Mouse (Mus musculus): ENCODE results near the gene Tsc22d1. TPM values are rescaled to one million over a fixed set of nuclear protein-coding genes. Genes with fewer than 3 reads are reported as not detected.

Gene Tsc22d1
- total RNA-seq, 2 experiments from 2014 or later: 567 to 576 TPM

- DNase-seq (ENCODE audit: low spot score in 2 of 2): no peak
Observed at GRCm38 (mm10) chr14:76432816-76433215, 18.1 kb downstream of the Tsc22d1 start.

DNA sequence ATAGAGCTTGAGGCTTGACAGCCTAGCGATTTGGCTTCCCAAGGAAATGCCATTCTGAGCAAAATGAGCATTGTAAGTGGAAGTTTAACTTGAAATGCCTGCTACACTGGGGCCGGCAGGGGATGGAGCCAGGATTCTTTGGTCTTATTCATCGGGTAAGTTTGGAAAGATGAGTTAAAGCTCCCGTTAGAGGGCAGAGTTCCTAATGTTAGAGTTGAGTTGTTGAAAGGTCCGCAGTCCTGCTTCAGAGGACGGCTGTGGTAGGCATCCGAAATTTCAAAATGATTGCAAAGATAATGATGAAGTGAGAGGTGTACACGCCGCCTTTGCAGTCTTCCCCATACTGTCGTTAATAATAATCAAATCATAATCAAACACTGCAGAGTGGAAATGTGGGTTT is 27.4 kb downstream of the Tsc22d1 start:
- DNase-seq (ENCODE audit: low spot score in 2 of 2): no peak

DNA sequence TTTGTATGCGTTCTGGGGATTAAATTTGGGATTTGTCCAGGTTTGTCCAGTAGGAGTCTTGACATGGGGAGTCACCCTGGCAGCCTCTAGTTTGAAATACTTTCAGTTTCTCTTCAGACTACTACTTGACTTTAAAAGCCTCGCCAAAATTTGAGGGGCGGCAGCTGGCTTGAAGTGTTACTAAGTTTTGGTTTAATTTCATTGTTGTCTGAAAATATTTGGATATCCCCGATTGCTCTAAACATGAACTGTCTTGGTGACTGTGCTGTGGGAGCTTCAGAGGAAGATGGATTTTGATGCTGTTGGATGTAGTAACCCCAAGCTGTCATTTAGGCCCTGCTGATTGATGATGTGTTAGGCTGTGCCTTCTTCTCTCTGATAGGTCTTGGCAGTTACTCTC is 34.2 kb downstream of the Tsc22d1 start:
- DNase-seq (ENCODE audit: low spot score in 2 of 2): no peak

- DNase-seq (ENCODE audit: low spot score in 2 of 2): no peak
Observed at GRCm38 (mm10) chr14:76451011-76451410, 36.2 kb downstream of the Tsc22d1 start.

DNA sequence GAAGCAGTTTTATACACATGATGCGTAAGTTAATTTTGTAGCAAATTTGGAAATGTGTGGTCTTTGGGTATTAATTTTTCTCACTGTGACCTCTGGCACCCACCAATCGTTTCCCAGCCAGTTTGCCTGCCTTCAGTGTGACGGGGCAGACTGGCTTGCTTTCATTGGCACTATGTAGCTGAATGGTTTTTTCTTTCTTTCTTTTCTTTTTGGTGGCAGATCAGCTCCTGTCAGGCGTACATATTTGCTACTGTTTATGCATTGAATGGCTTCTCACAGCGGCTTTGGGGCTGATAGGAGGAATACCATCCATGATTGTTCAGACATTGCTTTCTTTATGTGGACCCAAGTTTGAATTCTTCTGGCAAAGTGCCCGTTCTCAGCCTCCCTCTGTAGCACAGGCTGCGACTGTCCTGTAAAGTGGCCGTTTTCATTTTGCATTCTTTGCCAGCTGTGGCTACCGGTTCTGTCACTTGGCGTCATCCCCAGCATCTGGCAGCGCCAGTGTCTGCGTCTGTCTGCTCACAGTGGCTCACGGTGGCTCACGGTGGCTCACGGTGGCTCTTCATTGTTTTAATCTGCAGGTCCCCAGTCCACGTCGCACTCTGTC is 38.1 kb downstream of the Tsc22d1 start:
- DNase-seq (ENCODE audit: low spot score in 2 of 2): peak in 1 of 2 experiments; percentile 28

GRCm38 (mm10) chr14:76454673-76455072 is 39.9 kb downstream of the Tsc22d1 start:
- DNase-seq (ENCODE audit: low spot score in 2 of 2): no peak

DNA sequence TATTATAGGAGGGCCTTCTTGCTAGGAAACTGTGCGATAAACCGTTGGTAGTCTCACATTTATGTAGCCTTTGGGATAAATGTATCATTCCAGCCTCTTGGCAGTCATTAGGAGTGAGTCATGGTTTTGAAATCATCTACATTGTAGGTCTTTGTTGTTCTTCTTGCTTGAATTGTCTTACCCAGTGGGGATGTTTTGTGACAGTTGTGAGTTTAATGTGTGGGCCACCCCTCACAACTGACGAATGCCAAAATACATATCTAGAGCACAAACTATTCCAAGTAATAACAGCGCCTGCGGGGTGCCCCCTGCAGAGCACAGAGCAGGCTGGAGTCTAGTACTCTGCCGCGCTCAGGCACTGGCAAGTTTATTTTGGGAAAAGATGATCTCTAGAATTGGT is 40.4 kb downstream of the Tsc22d1 start:
- DNase-seq (ENCODE audit: low spot score in 2 of 2): no peak

DNA sequence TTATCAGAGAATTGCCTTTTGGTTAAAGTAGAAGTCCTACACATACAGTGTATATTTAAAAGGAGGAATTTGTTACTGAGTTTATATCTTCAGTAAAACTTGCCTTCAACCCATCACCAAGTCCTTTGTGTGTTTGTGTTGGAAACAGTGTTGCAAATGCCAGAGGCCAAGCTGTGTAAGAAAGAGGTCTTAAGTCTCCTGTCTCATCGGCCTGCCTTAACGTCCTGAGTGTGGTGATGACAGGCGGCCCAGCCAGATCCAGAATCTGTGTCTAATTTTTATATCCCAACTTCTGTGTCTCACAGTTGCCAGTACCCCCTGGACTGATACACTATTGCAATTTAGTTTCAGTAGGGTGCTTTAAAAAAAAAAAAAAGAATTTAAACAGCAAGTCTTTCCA is 42.9 kb downstream of the Tsc22d1 start:
- no peak for DNase-seq (ENCODE audit: low spot score in 2 of 2)

DNA sequence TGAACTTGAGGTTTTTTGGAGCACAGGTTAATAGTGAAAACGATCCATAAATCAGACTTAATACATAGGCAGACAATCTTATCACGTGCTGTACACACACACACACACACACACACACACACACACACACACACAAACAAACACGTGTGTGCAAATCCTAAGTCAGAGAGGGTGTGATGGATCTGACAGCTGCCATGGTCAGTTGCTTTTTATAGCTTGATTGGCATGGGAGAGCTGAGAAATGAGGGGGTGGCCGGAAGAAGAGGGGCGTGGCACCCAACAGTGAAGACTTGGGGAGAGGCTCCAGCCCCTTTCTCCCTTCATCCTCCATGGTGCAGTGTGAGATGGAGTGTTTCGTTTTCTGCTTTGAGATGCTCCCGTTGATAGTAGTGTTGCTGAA is 45.4 kb downstream of the Tsc22d1 start:
- DNase-seq (ENCODE audit: low spot score in 2 of 2): no peak

DNA sequence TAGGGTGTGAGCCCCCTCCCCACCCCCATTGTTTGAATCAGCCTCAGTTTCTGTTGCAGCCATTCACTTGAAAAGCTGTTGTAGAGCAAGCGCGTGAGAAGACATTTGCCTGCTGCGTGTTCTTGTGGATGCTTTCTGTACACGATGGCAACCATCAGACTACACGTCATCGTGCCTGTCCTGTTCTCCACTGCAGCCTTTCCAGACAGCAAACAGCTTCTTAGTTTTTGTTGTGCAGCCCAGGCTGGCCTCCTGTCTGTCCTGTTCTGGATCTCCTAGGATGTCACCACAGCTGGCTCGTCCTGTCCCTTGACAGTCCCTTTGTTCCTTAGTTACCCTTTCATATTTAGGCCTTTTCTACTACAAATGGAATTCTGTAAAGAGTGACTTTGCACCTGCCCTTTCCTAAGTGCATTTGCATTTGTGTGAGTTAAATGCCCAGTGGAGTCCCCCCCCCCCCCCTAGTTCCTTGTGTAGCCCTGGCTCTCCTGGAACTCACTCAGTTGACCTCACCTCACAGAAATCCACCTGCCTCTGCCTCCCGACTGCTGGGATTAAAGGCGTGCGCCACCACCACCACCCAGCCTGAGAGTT is 46.5 kb downstream of the Tsc22d1 start:
- DNase-seq (ENCODE audit: low spot score in 2 of 2): no peak

GRCm38 (mm10) chr14:76463414-76464098 is 48.8 kb downstream of the Tsc22d1 start:
- no peak for DNase-seq (ENCODE audit: low spot score in 2 of 2)

DNA sequence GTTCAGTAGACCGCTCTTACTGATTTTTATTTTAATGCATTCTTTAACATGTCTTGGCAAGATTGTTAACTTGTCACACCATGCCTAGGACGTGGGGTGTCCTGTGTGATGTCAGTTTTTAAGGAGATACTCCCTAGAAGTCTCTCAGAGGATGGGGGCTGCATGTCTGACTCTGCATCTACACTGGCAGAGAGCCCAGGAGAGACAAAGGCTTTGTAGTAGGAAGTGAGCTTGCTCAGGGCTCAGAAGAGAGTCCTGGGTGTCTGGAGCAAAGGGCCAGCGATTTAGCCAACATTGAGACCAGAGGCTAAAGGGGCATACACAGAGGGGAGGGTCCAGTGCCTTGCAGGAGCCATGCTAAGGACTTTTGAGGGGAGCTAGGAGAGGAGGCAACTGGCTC is 50.2 kb downstream of the Tsc22d1 start:
- no peak for DNase-seq (ENCODE audit: low spot score in 2 of 2)

DNA sequence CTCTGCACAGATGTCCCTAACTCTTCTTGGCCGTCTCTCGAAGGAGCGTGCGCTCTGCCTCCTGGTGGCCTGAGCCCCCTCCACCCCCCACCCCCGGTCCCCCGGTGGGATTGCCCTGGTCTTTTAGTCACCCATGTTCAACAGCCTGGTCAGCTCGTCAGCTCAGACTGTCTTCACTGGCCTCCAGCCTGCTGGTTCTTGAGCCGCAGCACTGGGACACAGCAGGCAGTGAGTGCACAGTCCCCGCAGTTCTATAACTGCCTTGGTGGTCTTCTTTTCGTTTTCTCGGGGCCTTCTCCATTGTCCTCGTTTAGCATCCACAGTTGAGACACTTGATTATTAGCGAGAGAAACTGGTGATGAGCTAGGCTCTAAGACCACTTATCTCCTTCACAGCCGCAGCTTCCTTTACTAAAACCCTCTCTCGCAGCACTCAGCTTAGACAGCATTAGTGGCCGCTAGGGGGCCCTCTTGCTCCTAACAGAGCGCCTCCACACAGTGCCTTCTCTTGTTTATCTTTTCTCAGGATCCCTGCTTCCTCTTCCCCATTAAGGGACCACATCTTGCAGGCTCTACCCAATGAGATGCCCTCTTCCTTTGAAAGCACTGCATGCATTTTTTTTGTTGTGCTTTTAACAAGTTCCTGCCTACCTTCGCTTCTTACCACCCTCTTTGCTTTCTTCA is 52.0 kb downstream of the Tsc22d1 start:
- DNase-seq (ENCODE audit: low spot score in 2 of 2): peak; percentile 72 to 80

- no peak for DNase-seq (ENCODE audit: low spot score in 2 of 2)
Observed at GRCm38 (mm10) chr14:76467932-76468331, 53.2 kb downstream of the Tsc22d1 start.

- DNase-seq (ENCODE audit: low spot score in 2 of 2): no peak
Observed at GRCm38 (mm10) chr14:76471301-76471700, 56.5 kb downstream of the Tsc22d1 start.

GRCm38 (mm10) chr14:76472487-76472886 is 57.7 kb downstream of the Tsc22d1 start:
- DNase-seq (ENCODE audit: low spot score in 2 of 2): no peak

- peak in 1 of 2 experiments; percentile 63 for DNase-seq (ENCODE audit: low spot score in 2 of 2)
Observed at GRCm38 (mm10) chr14:76473404-76473803, 58.6 kb downstream of the Tsc22d1 start.

- DNase-seq (ENCODE audit: low spot score in 2 of 2): no peak
Observed at GRCm38 (mm10) chr14:76474165-76474564, 59.4 kb downstream of the Tsc22d1 start.

GRCm38 (mm10) chr14:76476770-76477169 is 62.0 kb downstream of the Tsc22d1 start:
- no peak for DNase-seq (ENCODE audit: low spot score in 2 of 2)

DNA sequence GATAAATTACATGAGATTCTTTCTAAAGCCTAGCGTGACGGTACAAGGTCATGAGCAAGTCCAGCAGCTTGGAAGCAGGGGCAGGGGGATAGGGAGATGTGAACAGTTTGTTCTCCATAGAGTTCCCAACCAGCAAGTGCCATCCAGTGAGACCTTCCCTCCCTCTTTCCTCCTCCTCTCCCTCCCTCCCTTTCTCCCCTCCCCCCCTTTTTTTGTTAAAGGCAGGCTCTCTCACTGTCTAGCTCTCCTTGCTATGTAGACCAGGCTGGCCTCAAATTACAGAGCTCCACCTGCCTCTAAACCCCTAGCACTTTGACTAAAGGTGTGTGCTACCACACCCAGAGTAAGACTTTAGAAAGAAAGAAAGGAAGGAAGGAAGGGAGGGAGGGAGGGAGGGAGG is 63.3 kb downstream of the Tsc22d1 start:
- DNase-seq (ENCODE audit: low spot score in 2 of 2): no peak

DNA sequence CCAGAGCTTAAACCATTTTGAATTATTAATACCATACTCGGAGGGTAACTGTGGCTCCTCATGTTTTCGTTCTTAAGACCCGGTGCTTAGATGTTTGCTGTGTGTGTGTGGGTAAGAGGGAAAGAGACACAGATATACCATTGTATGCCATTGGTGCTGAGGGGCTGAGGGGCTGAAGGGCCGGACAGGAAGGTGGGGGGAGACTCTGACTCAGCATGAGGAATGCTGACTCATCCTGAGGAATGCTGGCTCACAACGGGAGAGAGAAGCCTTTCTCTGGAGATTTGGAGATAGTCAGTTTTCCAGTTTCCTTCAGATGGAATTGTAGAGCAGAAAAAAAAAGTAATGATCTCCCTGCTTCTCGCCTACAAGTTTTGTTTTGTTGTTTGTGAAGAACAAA is 63.9 kb downstream of the Tsc22d1 start:
- DNase-seq (ENCODE audit: low spot score in 2 of 2): no peak

- DNase-seq (ENCODE audit: low spot score in 2 of 2): peak in 1 of 2 experiments; percentile 71
Observed at GRCm38 (mm10) chr14:76479867-76480266, 65.1 kb downstream of the Tsc22d1 start.
